Mouse (Mus musculus) intestine, embryonic 15.5 days (tissue): ENCODE measurements around the gene Zfp385b. TPM values are rescaled to one million over a fixed set of nuclear protein-coding genes. Genes with fewer than 3 reads are reported as not detected.

Experiments
- ATAC-seq: fragments of 200-750 bp; cut with Nextera tagmentation; 2 replicates; pipeline ENCODE4 v1.8.0; 2017; ENCODE audit warnings: moderate TSS enrichment, moderate library complexity
- H3K27ac ChIP-seq: fragments of 300-500 bp; sonication (generic); 2 replicates; pipeline ENCODE4 v1.5.1; 2015; ENCODE audit warnings: mild to moderate bottlenecking, inconsistent platforms
- H3K27me3 ChIP-seq: fragments of 300-500 bp; sonication (generic); replicated peaks from 2 replicates; pipeline ENCODE4 v1.6.1; 2015; ENCODE audit warnings: inconsistent platforms
- H3K36me3 ChIP-seq: fragments of 300-500 bp; sonication (generic); 2 replicates; pipeline ENCODE4 v1.6.1; 2015; ENCODE audit warnings: inconsistent platforms
- H3K4me1 ChIP-seq: fragments of 300-500 bp; sonication (generic); replicated peaks from 2 replicates; pipeline ENCODE4 v1.6.1; 2015; ENCODE audit warnings: inconsistent platforms
- H3K4me2 ChIP-seq: fragments of 300-500 bp; sonication (generic); replicated peaks from 2 replicates; pipeline ENCODE4 v1.6.1; 2015; ENCODE audit warnings: mild to moderate bottlenecking, inconsistent platforms
- H3K4me3 ChIP-seq: fragments of 300-500 bp; sonication (generic); replicated peaks from 2 replicates; pipeline ENCODE4 v1.5.1; 2015; ENCODE audit warnings: inconsistent platforms
- H3K9ac ChIP-seq: fragments of 300-500 bp; sonication (generic); 2 replicates; pipeline ENCODE4 v1.6.1; 2015; ENCODE audit warnings: inconsistent platforms
- H3K9me3 ChIP-seq: fragments of 300-500 bp; sonication (generic); 2 replicates; pipeline ENCODE4 v1.6.1; 2016; ENCODE audit warnings: inconsistent platforms
- WGBS: fragments of 180-500 bp; shearing (Covaris S2); methylation state at CpG from one replicate; pipeline ENCODE4 v1.1.7; 2015; 5-methylcytosine and 5-hydroxymethylcytosine counted together
- polyA plus RNA-seq: library from polyadenylated mRNA; unstranded; fragments of >200 nt; fragmentation: Nextera tagmentation; extraction: Ambion mirVana; gene quantifications from 2 replicates; pipeline ENCODE4 v1.2.1, GENCODE M21; 2015

The Zfp385b gene
- polyA plus RNA-seq, 1 experiment from 2014 or later: 7.5 TPM

DNA sequence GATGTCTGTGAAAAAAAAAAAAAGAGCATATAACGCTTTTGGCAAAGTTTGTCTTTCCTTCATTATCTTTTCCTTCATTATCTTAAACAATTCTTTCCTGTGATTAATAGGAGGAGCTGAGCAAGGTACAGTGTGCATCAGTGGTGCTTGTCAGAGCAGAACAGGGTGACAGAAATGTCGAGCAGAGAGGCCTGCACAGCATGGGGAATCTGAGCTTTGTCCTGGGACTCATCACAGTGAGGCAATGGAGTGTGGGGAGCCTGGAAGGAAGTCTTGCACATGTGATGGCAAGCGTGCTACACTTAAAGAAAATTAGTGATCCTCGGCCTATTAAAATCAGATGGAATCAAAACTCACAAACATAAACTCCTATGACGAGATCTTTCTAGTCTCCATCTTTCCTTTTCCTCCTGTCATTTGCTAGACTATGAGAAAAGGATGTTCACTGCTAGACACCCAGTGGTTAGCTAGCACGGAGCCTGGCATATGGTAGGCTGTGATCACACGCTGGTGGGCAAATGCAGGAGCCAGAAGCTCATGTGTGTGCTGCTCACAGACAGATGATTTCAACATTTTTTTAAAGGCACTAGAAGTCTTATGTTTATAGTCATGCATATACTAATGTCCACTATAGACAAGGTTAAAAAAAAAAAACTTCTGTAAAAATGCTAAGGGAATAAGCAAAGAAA is 209.0 kb downstream of the Zfp385b start:
- H3K4me3 ChIP-seq: no peak overlapping the region
- no peaks in the 10 kb centered on the region for H3K4me1 ChIP-seq
- H3K27me3 ChIP-seq: no peaks in the 10 kb centered on the region
- no peaks in the 10 kb centered on the region for H3K36me3 ChIP-seq
- 77% methylated on average over 7 of the region's 7 CpGs for WGBS
- H3K4me2 ChIP-seq: no peak overlapping the region
- H3K27ac ChIP-seq: no peak overlapping the region
- H3K9me3 ChIP-seq: no peaks in the 10 kb centered on the region
- ATAC-seq: no peak
- no peak overlapping the region for H3K9ac ChIP-seq

GRCm38 (mm10) chr2:77609452-77609851 is 210.0 kb downstream of the Zfp385b start:
- no peaks in the 10 kb centered on the region for H3K9me3 ChIP-seq
- no peak overlapping the region for H3K4me2 ChIP-seq
- H3K36me3 ChIP-seq: no peaks in the 10 kb centered on the region
- H3K4me3 ChIP-seq: no peak overlapping the region
- H3K27ac ChIP-seq: no peak overlapping the region
- ATAC-seq: no peak
- H3K27me3 ChIP-seq: no peaks in the 10 kb centered on the region
- WGBS: 75% methylated on average over 5 of the region's 5 CpGs
- no peak overlapping the region for H3K9ac ChIP-seq
- H3K4me1 ChIP-seq: no peaks in the 10 kb centered on the region

DNA sequence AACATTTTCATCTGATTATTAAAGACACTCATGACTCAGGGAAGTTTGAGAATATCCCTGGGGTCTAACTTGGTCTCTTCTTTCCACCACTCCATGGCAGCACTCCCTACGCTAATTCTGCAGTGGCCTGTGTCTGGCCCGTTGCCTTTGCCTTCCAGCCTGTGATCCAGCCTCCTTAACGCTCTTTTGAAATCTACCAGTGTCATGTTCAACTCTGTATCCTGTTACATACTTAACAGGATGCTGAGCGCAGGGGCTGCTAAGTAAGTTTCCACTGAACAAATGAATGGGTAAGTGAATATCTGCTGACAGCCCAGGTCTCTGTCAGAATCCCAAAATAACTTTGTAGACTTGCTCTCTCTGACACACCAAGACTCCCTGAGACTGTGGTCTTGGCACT is 210.8 kb downstream of the Zfp385b start:
- H3K9ac ChIP-seq: no peak overlapping the region
- H3K9me3 ChIP-seq: no peaks in the 10 kb centered on the region
- no peak overlapping the region for H3K27ac ChIP-seq
- H3K27me3 ChIP-seq: no peaks in the 10 kb centered on the region
- H3K4me2 ChIP-seq: no peak overlapping the region
- no peak for ATAC-seq
- no peaks in the 10 kb centered on the region for H3K4me1 ChIP-seq
- no peak overlapping the region for H3K4me3 ChIP-seq
- WGBS: 59% methylated on average over 4 of the region's 4 CpGs
- H3K36me3 ChIP-seq: no peaks in the 10 kb centered on the region

DNA sequence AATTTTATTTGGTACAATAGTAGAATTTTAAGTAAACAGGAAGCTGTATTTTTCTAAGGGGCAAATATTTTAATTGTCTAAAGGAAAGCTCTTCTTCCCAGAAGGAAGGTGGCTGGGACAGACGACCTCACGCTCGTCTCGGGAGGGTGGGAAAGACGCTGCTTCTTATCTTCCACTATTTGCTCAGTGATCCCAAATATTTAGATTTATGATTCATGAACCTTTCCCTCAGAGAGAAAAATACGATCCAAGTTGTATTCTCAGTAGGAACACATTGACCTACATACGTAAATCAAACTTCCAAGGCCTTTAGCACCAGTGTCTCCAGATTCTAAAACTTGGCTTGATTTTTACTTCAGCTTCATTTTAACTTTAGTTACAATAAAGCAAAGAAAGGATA is 226.0 kb downstream of the Zfp385b start:
- 24% methylated on average over 7 of the region's 7 CpGs for WGBS
- Histone ChIP-seq H3K4me1 (no peaks in the 10 kb centered on the region), H3K36me3 (no peaks in the 10 kb centered on the region)

GRCm38 (mm10) chr2:77592525-77592924 is 226.9 kb downstream of the Zfp385b start:
- H3K4me3 ChIP-seq: no peak overlapping the region
- no peak overlapping the region for H3K9ac ChIP-seq
- no peaks in the 10 kb centered on the region for H3K36me3 ChIP-seq
- no peak for ATAC-seq
- no peaks in the 10 kb centered on the region for H3K27me3 ChIP-seq
- no peaks in the 10 kb centered on the region for H3K4me1 ChIP-seq
- H3K27ac ChIP-seq: no peak overlapping the region
- WGBS: 87% methylated on average over 6 of the region's 6 CpGs
- no peaks in the 10 kb centered on the region for H3K9me3 ChIP-seq
- H3K4me2 ChIP-seq: no peak overlapping the region

More for the DNA sequence above, 226.0 kb downstream of the Zfp385b start:
- Histone ChIP-seq H3K4me2 (no peak overlapping the region), H3K27ac (no peak overlapping the region), H3K27me3 (no peaks in the 10 kb centered on the region), H3K9ac (no peak overlapping the region), H3K4me3 (no peak overlapping the region), H3K9me3 (no peaks in the 10 kb centered on the region)
- ATAC-seq: no peak

- no peak overlapping the region for H3K4me3 ChIP-seq
- H3K27me3 ChIP-seq: no peaks in the 10 kb centered on the region
- H3K4me1 ChIP-seq: no peaks in the 10 kb centered on the region
- no peaks in the 10 kb centered on the region for H3K9me3 ChIP-seq
- H3K36me3 ChIP-seq: no peaks in the 10 kb centered on the region
- no peak overlapping the region for H3K27ac ChIP-seq
- no peak overlapping the region for H3K9ac ChIP-seq
- no peak overlapping the region for H3K4me2 ChIP-seq
- WGBS: 79% methylated on average over 12 of the region's 12 CpGs
- ATAC-seq: no peak
Observed at GRCm38 (mm10) chr2:77589205-77589901, 230.1 kb downstream of the Zfp385b start.

- H3K9ac ChIP-seq: no peak overlapping the region
- H3K9me3 ChIP-seq: no peaks in the 10 kb centered on the region
- H3K27me3 ChIP-seq: no peaks in the 10 kb centered on the region
- WGBS: 85% methylated on average over 4 of the region's 4 CpGs
- ATAC-seq: no peak
- H3K36me3 ChIP-seq: no peaks in the 10 kb centered on the region
- H3K27ac ChIP-seq: no peak overlapping the region
- no peak overlapping the region for H3K4me3 ChIP-seq
- no peaks in the 10 kb centered on the region for H3K4me1 ChIP-seq
- H3K4me2 ChIP-seq: no peak overlapping the region
Observed at GRCm38 (mm10) chr2:77587387-77587786, 232.1 kb downstream of the Zfp385b start.

GRCm38 (mm10) chr2:77586581-77587360 is 232.7 kb downstream of the Zfp385b start:
- Histone ChIP-seq H3K27me3 (no peaks in the 10 kb centered on the region), H3K9ac (no peak overlapping the region), H3K4me3 (no peak overlapping the region), H3K36me3 (no peaks in the 10 kb centered on the region), H3K27ac (no peak overlapping the region), H3K4me2 (no peak overlapping the region), H3K9me3 (no peaks in the 10 kb centered on the region), H3K4me1 (no peaks in the 10 kb centered on the region)
- no peak for ATAC-seq
- 80% methylated on average over 4 of the region's 4 CpGs for WGBS

- Histone ChIP-seq H3K9me3 (no peaks in the 10 kb centered on the region), H3K4me3 (no peak overlapping the region), H3K9ac (no peak overlapping the region), H3K27me3 (no peaks in the 10 kb centered on the region), H3K27ac (no peak overlapping the region), H3K4me2 (no peak overlapping the region), H3K4me1 (no peaks in the 10 kb centered on the region), H3K36me3 (no peaks in the 10 kb centered on the region)
- 80% methylated on average over 1 of the region's 1 CpGs for WGBS
- ATAC-seq: no peak
Observed at GRCm38 (mm10) chr2:77583586-77583985, 235.9 kb downstream of the Zfp385b start.

- Histone ChIP-seq H3K4me2 (no peak overlapping the region), H3K9ac (no peak overlapping the region), H3K27ac (no peak overlapping the region), H3K36me3 (no peaks in the 10 kb centered on the region), H3K4me3 (no peak overlapping the region), H3K27me3 (no peaks in the 10 kb centered on the region), H3K4me1 (no peaks in the 10 kb centered on the region), H3K9me3 (no peaks in the 10 kb centered on the region)
- WGBS: 82% methylated on average over 1 of the region's 1 CpGs
- ATAC-seq: no peak
Observed at GRCm38 (mm10) chr2:77576571-77576970, 242.9 kb downstream of the Zfp385b start.

DNA sequence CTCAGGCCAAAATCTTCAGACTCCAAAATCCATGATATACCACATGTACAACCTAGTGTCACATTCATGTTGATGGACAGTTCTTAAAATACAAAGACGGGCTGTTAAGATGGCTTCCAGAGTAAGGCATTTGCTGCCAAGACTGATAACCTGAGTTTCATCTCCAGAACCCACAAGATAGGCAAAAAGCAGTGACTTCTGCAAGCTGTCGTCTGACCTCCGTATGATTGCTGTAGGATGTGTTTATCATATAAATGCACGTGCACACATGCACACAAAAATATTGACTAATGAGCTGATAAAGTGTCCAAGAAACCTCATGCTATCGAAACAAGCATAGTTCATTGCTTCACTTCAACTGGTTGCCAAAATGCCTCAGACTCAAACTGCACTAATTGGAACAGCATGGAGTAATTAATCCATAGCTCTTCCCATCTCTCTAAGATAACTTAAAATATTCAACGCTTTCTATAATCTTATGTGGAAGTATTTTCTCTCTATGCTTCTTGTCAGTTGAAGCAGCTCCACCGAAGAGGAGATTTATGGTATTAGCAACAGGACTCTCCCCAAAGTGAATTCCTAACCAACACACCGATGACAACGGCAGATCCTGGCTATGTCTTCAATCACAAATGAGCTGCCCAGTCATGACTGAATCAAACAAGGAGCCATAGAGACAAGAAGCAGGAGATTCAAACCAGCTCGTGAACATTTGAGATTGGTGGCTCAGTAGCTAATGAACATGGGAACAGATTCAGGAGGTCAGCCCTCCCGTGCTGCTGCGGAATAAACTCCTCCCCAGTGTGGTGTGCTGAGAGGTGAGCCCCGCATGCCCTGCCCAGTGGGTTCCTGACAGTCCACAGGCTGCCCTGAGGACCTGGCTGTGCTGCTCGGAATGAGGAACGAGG is 251.7 kb downstream of the Zfp385b start:
- ATAC-seq: no peak
- Histone ChIP-seq H3K36me3 (no peaks in the 10 kb centered on the region), H3K27me3 (no peaks in the 10 kb centered on the region), H3K4me3 (no peak overlapping the region), H3K9me3 (no peaks in the 10 kb centered on the region), H3K4me1 (no peaks in the 10 kb centered on the region), H3K27ac (no peak overlapping the region), H3K4me2 (no peak overlapping the region), H3K9ac (no peak overlapping the region)
- 66% methylated on average over 15 of the region's 15 CpGs for WGBS

- H3K27me3 ChIP-seq: no peaks in the 10 kb centered on the region
- peak; percentile 63 for ATAC-seq
- 39% methylated on average over 1 of the region's 1 CpGs for WGBS
- H3K4me2 ChIP-seq: no peak overlapping the region
- H3K27ac ChIP-seq: no peak overlapping the region
- no peak overlapping the region for H3K4me3 ChIP-seq
- H3K9me3 ChIP-seq: no peaks in the 10 kb centered on the region
- H3K36me3 ChIP-seq: no peaks in the 10 kb centered on the region
- no peak overlapping the region for H3K9ac ChIP-seq
- H3K4me1 ChIP-seq: no peaks in the 10 kb centered on the region
Observed at GRCm38 (mm10) chr2:77563706-77564105, 255.7 kb downstream of the Zfp385b start.
